Mouse (Mus musculus): ENCODE data around the gene Zfyve27. TPM values are rescaled to one million over a fixed set of nuclear protein-coding genes. Genes with fewer than 3 reads are reported as not detected.

The Zfyve27 gene
- polyA plus RNA-seq, 1 experiment from 2014 or later = 35.5 TPM

- no peaks in the 10 kb centered on the region for H3K4me1 ChIP-seq (ENCODE audit: control insufficient read depth, insufficient read depth, low read length)
- H3K9ac ChIP-seq (replicated peaks; ENCODE audit: low read length) = no peak overlapping the region
- 0 out of 2 replicates have a peak, but pooled peaks cover 6% of the 10 kb centered on the region for H3K27me3 ChIP-seq (ENCODE audit: control insufficient read depth, insufficient read depth, low read length)
- no peak for DNase-seq
- WGBS = 63% methylated on average over 7 of the region's 7 CpGs
- no peak overlapping the region for H3K27ac ChIP-seq (replicated peaks; ENCODE audit: low read depth, low read length)
- no peaks in the 10 kb centered on the region for H3K9me3 ChIP-seq (ENCODE audit: control insufficient read depth, low read length)
- no peak for ATAC-seq (ENCODE audit: low FRiP score, low TSS enrichment)
- H3K36me3 ChIP-seq (ENCODE audit: control insufficient read depth, insufficient read depth, low read length) = no peaks in the 10 kb centered on the region
- no peak overlapping the region for H3K4me2 ChIP-seq (ENCODE audit: low read length)
- H3K4me3 ChIP-seq (replicated peaks; ENCODE audit: low read depth, low read length) = no peak overlapping the region
Measured at GRCm38 (mm10) chr19:42164188-42164587, 437 bp downstream of the Zfyve27 start.

DNA sequence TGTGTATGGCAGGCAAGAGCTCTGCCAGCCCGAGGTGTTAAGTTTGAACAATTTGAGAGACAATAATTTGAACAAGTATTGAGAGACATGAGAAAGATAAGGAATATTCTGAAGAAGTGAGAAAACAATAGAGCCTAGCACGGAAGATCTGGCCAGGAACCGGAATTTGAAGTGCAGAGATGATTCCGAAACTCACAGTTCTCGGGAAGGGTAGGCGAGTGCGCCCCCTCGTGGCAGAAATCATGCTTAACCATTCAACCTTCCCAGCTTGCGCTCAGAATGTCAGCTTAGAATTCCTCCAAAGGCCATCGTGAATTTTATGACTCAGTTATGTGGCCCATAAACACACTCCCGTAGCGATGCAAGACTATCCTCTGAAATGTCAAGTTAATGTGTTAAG is 2.4 kb downstream of the Zfyve27 start:
- Histone ChIP-seq H3K27me3 (ENCODE audit: control insufficient read depth, insufficient read depth, low read length) (0 out of 2 replicates have a peak, but pooled peaks cover 7% of the 10 kb centered on the region), H3K4me3 (replicated peaks; ENCODE audit: low read depth, low read length) (no peak overlapping the region), H3K27ac (replicated peaks; ENCODE audit: low read depth, low read length) (no peak overlapping the region), H3K36me3 (ENCODE audit: control insufficient read depth, insufficient read depth, low read length) (no peaks in the 10 kb centered on the region), H3K4me2 (ENCODE audit: low read length) (peak overlapping the region; percentile 37), H3K9me3 (ENCODE audit: control insufficient read depth, low read length) (no peaks in the 10 kb centered on the region), H3K9ac (replicated peaks; ENCODE audit: low read length) (no peak overlapping the region), H3K4me1 (ENCODE audit: control insufficient read depth, insufficient read depth, low read length) (peaks cover 6% of the 10 kb centered on the region)
- DNase-seq = peak; percentile 89
- WGBS = 2% methylated on average over 12 of the region's 12 CpGs
- no peak for ATAC-seq (ENCODE audit: low FRiP score, low TSS enrichment)

DNA sequence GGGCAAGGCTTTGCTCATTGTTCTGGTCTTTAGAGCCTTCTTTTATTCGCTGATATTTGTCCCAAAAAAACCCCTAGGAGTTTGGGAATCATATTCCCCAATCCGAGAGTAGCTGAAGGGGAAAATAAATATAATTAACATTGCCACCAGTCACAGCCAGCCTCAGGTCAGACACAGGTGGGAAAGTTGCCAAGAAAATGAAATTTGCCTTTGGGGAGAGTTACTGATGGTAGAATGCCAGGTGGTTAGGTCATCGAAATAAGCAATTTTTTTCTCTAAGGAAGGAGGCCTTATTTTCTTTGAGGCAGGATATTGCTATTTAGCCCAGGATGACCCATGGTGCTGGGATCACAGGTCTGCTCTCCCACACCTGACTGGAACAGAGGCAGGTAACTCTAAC is 3.0 kb downstream of the Zfyve27 start:
- no peak for ATAC-seq (ENCODE audit: low FRiP score, low TSS enrichment)
- Histone ChIP-seq H3K9me3 (ENCODE audit: control insufficient read depth, low read length) (no peaks in the 10 kb centered on the region), H3K4me2 (ENCODE audit: low read length) (no peak overlapping the region), H3K4me1 (ENCODE audit: control insufficient read depth, insufficient read depth, low read length) (peaks cover 12% of the 10 kb centered on the region), H3K9ac (replicated peaks; ENCODE audit: low read length) (no peak overlapping the region), H3K4me3 (replicated peaks; ENCODE audit: low read depth, low read length) (no peak overlapping the region), H3K36me3 (ENCODE audit: control insufficient read depth, insufficient read depth, low read length) (no peaks in the 10 kb centered on the region), H3K27ac (replicated peaks; ENCODE audit: low read depth, low read length) (no peak overlapping the region), H3K27me3 (ENCODE audit: control insufficient read depth, insufficient read depth, low read length) (0 out of 2 replicates have a peak, but pooled peaks cover 7% of the 10 kb centered on the region)
- 49% methylated on average over 3 of the region's 3 CpGs for WGBS
- no peak for DNase-seq

DNA sequence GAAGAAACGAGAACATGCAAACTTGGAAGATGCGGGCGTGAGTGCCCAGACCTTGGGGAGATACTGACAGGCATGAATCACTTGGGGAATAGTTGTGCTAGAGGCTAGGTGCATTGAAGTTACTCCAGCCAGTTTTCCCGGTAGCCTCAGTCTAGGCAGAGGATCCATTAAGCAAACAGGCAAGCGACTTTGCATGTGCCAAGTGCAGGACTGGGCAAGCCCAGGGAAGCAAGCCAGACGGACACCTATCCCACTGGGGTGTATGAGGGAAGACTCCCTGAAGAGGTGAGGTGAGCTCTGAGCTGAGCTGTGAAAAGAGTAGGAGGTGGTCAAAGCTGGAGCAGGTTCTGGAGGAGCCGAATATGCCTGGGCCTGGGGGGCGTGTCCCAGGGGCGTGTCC is 3.7 kb downstream of the Zfyve27 start:
- H3K4me3 ChIP-seq (replicated peaks; ENCODE audit: low read depth, low read length) = no peak overlapping the region
- H3K9me3 ChIP-seq (ENCODE audit: control insufficient read depth, low read length) = no peaks in the 10 kb centered on the region
- no peak overlapping the region for H3K9ac ChIP-seq (replicated peaks; ENCODE audit: low read length)
- peaks cover under 1% of the 10 kb centered on the region; the same call in 1 of the 2 replicates for H3K36me3 ChIP-seq (ENCODE audit: control insufficient read depth, insufficient read depth, low read length)
- DNase-seq (no peak), ATAC-seq (ENCODE audit: low FRiP score, low TSS enrichment) (no peak)
- 0 out of 2 replicates have a peak, but pooled peaks cover 7% of the 10 kb centered on the region for H3K27me3 ChIP-seq (ENCODE audit: control insufficient read depth, insufficient read depth, low read length)
- peaks cover 15% of the 10 kb centered on the region for H3K4me1 ChIP-seq (ENCODE audit: control insufficient read depth, insufficient read depth, low read length)
- no peak overlapping the region for H3K27ac ChIP-seq (replicated peaks; ENCODE audit: low read depth, low read length)
- WGBS = 69% methylated on average over 9 of the region's 9 CpGs
- no peak overlapping the region for H3K4me2 ChIP-seq (ENCODE audit: low read length)

- no peak for DNase-seq
- no peak overlapping the region; the same call in 1 of the 2 replicates for H3K9ac ChIP-seq (replicated peaks; ENCODE audit: low read length)
- 77% methylated on average over 10 of the region's 10 CpGs for WGBS
Measured at GRCm38 (mm10) chr19:42169322-42169975, 5.7 kb downstream of the Zfyve27 start.

DNA sequence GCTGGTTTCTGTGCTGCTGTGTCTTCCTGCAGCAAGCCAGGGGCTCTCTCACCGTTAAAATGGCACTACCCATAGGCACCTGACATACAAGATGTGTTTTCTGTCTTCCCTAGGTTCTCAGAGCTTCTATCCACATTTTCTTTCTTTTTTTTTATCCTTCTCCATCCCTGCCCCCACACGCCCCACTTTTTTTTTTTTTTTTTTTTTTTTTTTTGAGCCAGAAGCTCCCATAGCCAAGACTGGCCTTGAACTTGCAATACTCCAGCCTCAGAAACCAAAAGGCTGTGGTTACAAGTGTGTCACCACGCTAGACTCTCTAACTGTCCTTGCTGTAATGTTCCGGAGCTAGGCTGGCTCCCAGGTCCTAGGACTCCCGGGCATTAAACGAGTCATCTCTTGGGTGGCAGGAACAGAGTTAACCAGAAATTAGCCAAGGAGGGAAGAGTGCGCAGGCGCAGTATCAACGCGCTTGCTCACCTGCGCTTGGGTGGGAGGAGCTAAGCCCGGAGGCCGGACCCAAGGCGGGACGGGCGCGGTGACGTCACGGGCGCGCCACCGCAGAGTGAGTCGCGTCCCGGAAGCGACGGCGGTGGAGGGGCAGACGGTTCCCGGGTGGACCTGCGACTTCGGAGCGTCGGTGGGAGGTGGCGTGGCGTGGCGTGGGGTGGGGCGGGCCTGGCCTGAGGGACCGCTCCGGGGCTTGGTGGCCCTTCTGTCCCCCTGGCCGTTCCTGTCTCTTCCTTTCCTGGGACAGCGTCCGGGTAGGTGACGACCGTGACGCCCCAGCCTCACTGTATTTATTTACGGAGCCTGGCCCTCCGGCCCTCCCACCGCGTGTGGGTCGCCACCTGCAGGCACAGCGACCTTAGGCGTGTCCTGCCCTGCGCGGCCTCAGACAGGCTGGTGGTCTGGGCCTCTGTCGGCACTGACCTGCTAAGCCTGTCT is 6.5 kb downstream of the Zfyve27 start:
- peak overlapping the region; percentile 81 for H3K9ac ChIP-seq (replicated peaks; ENCODE audit: low read length)
- peaks cover 3% of the 10 kb centered on the region; the same call in 1 of the 2 replicates for H3K36me3 ChIP-seq (ENCODE audit: control insufficient read depth, insufficient read depth, low read length)
- H3K4me3 ChIP-seq (replicated peaks; ENCODE audit: low read depth, low read length) = peak overlapping the region; percentile 86
- 0 out of 2 replicates have a peak, but pooled peaks cover 7% of the 10 kb centered on the region for H3K27me3 ChIP-seq (ENCODE audit: control insufficient read depth, insufficient read depth, low read length)
- DNase-seq (peak; percentile 99), ATAC-seq (ENCODE audit: low FRiP score, low TSS enrichment) (peak; percentile 90)
- peak overlapping the region; percentile 69 for H3K4me2 ChIP-seq (ENCODE audit: low read length)
- WGBS = 2% methylated on average over 55 of the region's 56 CpGs
- peak overlapping the region; percentile 57 for H3K27ac ChIP-seq (replicated peaks; ENCODE audit: low read depth, low read length)
- H3K9me3 ChIP-seq (ENCODE audit: control insufficient read depth, low read length) = no peaks in the 10 kb centered on the region
- H3K4me1 ChIP-seq (ENCODE audit: control insufficient read depth, insufficient read depth, low read length) = peaks cover 15% of the 10 kb centered on the region

More at GRCm38 (mm10) chr19:42169322-42169975, 5.7 kb downstream of the Zfyve27 start:
- H3K27ac ChIP-seq (replicated peaks; ENCODE audit: low read depth, low read length) = no peak overlapping the region
- H3K36me3 ChIP-seq (ENCODE audit: control insufficient read depth, insufficient read depth, low read length) = peaks cover 3% of the 10 kb centered on the region; the same call in 1 of the 2 replicates
- no peaks in the 10 kb centered on the region for H3K9me3 ChIP-seq (ENCODE audit: control insufficient read depth, low read length)
- ATAC-seq (ENCODE audit: low FRiP score, low TSS enrichment) = no peak
- peaks cover 15% of the 10 kb centered on the region for H3K4me1 ChIP-seq (ENCODE audit: control insufficient read depth, insufficient read depth, low read length)
- peak overlapping the region; percentile 86; the same call in 1 of the 2 replicates for H3K4me3 ChIP-seq (replicated peaks; ENCODE audit: low read depth, low read length)
- H3K4me2 ChIP-seq (ENCODE audit: low read length) = no peak overlapping the region
- 0 out of 2 replicates have a peak, but pooled peaks cover 7% of the 10 kb centered on the region for H3K27me3 ChIP-seq (ENCODE audit: control insufficient read depth, insufficient read depth, low read length)

- H3K27me3 ChIP-seq (ENCODE audit: control insufficient read depth, insufficient read depth, low read length) = no peaks in the 10 kb centered on the region
- peaks cover 2% of the 10 kb centered on the region for H3K4me1 ChIP-seq (ENCODE audit: control insufficient read depth, insufficient read depth, low read length)
- 58% methylated on average over 7 of the region's 7 CpGs for WGBS
- DNase-seq (no peak), ATAC-seq (ENCODE audit: low FRiP score, low TSS enrichment) (no peak)
- no peak overlapping the region for H3K9ac ChIP-seq (replicated peaks; ENCODE audit: low read length)
- no peaks in the 10 kb centered on the region for H3K9me3 ChIP-seq (ENCODE audit: control insufficient read depth, low read length)
- no peak overlapping the region for H3K27ac ChIP-seq (replicated peaks; ENCODE audit: low read depth, low read length)
- H3K36me3 ChIP-seq (ENCODE audit: control insufficient read depth, insufficient read depth, low read length) = peaks cover 35% of the 10 kb centered on the region
- H3K4me3 ChIP-seq (replicated peaks; ENCODE audit: low read depth, low read length) = no peak overlapping the region
- no peak overlapping the region for H3K4me2 ChIP-seq (ENCODE audit: low read length)
Measured at GRCm38 (mm10) chr19:42176841-42177240, 13.1 kb downstream of the Zfyve27 start.

DNA sequence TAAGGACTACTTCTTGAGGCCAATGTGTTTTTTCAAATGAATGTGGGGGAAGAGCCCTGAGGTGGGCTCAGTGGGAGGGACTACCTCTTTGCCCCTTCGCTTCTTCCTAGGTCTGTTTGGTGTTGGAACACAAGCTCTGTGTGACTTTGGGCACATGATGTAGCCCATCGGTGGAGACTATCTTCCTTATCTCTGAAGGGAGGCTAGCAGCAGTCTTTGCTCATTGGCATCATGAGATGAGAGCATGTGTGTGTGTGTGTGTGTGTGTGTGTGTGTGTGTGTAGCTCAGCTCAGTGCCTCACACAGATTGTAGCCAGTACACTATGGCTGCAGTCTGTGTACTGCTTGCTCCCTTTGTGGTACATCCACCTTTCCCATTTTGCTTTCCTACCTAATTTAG is 13.7 kb downstream of the Zfyve27 start:
- ATAC-seq (ENCODE audit: low FRiP score, low TSS enrichment) (no peak), DNase-seq (no peak)
- H3K4me3 ChIP-seq (replicated peaks; ENCODE audit: low read depth, low read length) = no peak overlapping the region
- no peak overlapping the region for H3K4me2 ChIP-seq (ENCODE audit: low read length)
- H3K9me3 ChIP-seq (ENCODE audit: control insufficient read depth, low read length) = no peaks in the 10 kb centered on the region
- no peak overlapping the region for H3K9ac ChIP-seq (replicated peaks; ENCODE audit: low read length)
- H3K4me1 ChIP-seq (ENCODE audit: control insufficient read depth, insufficient read depth, low read length) = no peaks in the 10 kb centered on the region
- no peaks in the 10 kb centered on the region for H3K27me3 ChIP-seq (ENCODE audit: control insufficient read depth, insufficient read depth, low read length)
- no peak overlapping the region for H3K27ac ChIP-seq (replicated peaks; ENCODE audit: low read depth, low read length)
- WGBS = 91% methylated on average over 2 of the region's 2 CpGs
- peaks cover 35% of the 10 kb centered on the region for H3K36me3 ChIP-seq (ENCODE audit: control insufficient read depth, insufficient read depth, low read length)

All from midbrain, embryonic 14.5 days (tissue).